Mouse (Mus musculus) CH12.LX (cell line): ENCODE measurements around the gene Galnt6.

Experiments
- CHD1 ChIP-seq: IDR thresholded peaks from 2 replicates; pipeline ENCODE4 v1.6.1; 2012; ENCODE audit warnings: low read depth, low read length, improper control_type of control experiment, inconsistent platforms
- CHD2 ChIP-seq: IDR thresholded peaks from 2 replicates; pipeline ENCODE4 v1.6.1; 2011; ENCODE audit warnings: low read length, improper control_type of control experiment
- CTCF ChIP-seq, 2 experiments: IDR thresholded peaks in 1 of 2; conservative IDR thresholded peaks in 1 of 2; 2 replicates each; pipeline ENCODE4 v1.5.1; 2011 to 2012; ENCODE audit warnings: low read depth in 2 of 2, low read length in 2 of 2, improper control_type of control experiment in 1 of 2, inconsistent platforms in 1 of 2, mild to moderate bottlenecking in 1 of 2, moderate library complexity in 1 of 2
- MAFK ChIP-seq: IDR thresholded peaks from 2 replicates; pipeline ENCODE4 v1.6.1; 2011; ENCODE audit warnings: low read length, improper control_type of control experiment; ENCODE audit not compliant: insufficient replicate concordance
- NELFE ChIP-seq: IDR thresholded peaks from 2 replicates; pipeline ENCODE4 v1.6.1; 2011; ENCODE audit warnings: low read depth, low read length, improper control_type of control experiment
- POLR2A ChIP-seq: IDR thresholded peaks from 2 replicates; pipeline ENCODE4 v1.6.1; 2011; ENCODE audit warnings: low read depth, mild to moderate bottlenecking, improper control_type of control experiment, low read length
- TCF12 ChIP-seq: IDR thresholded peaks from 2 replicates; pipeline ENCODE4 v1.6.1; 2014; ENCODE audit warnings: low read depth, mild to moderate bottlenecking, inconsistent platforms, low read length, improper control_type of control experiment
- UBTF ChIP-seq: IDR thresholded peaks from 2 replicates; pipeline ENCODE4 v1.6.1; 2012; ENCODE audit warnings: low read depth, mild to moderate bottlenecking, inconsistent platforms, low read length, improper control_type of control experiment, moderate library complexity
- USF1 ChIP-seq: IDR thresholded peaks from 2 replicates; pipeline ENCODE4 v1.6.1; 2014; ENCODE audit warnings: low read depth, mild to moderate bottlenecking, inconsistent platforms, low read length, improper control_type of control experiment
- ZNF384 ChIP-seq: IDR thresholded peaks from 2 replicates; pipeline ENCODE4 v1.6.1; 2012; ENCODE audit warnings: low read depth, low read length, improper control_type of control experiment, inconsistent platforms

DNA sequence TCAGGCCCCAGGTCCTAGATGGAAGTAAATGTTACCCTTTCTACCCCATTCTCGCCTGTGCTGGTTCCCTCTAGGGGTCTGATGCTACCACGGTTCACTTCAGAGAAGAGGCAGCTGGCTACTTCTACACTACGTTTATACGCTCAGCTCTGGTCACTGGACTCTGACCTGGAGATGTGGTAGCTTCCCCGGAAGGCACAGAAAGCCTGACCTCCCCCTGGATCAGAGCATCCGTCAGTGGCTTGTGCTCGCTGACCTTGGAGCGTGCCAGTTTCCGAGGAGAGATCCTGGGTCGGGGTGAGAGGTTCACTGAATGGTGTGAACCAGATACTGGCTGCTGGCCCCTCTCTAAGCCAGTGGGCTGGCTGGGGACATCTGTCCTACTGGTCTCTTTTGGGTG is 31.1 kb downstream of the Galnt6 start:
- TF ChIP-seq POLR2A (no peak), CTCF (conservative IDR thresholded peaks at IDR 0.05 in 1 of 2, IDR thresholded peaks at IDR 0.05 in 1 of 2; ENCODE audit: low read depth in 2 of 2, low read length in 2 of 2) (no peak), MAFK (no peak), ZNF384 (no peak), CHD2 (no peak), TCF12 (no peak), NELFE (no peak), UBTF (no peak), USF1 (no peak), CHD1 (no peak)
